Mouse (Mus musculus): ENCODE results near the gene F11. TPM values are rescaled to one million over a fixed set of nuclear protein-coding genes. Genes with fewer than 3 reads are reported as not detected.
A peak's percentile ranks its signal among the peaks of the same experiment; 100 is the strongest.

F11 gene
- total RNA-seq, 4 experiments from 2014 or later, result not detected

- no peak for DNase-seq (ENCODE audit: low spot score in 2 of 2)
Observed at GRCm38 (mm10) chr8:45246307-45246706, 15.5 kb downstream of the F11 start.

- DNase-seq (ENCODE audit: low spot score in 2 of 2), result no peak
Observed at GRCm38 (mm10) chr8:45239363-45239762, 22.5 kb downstream of the F11 start.

GRCm38 (mm10) chr8:45238282-45238681 lies 23.5 kb downstream of the F11 start:
- DNase-seq (ENCODE audit: low spot score in 2 of 2), result no peak

- peak in 1 of 2 experiments; percentile 21 for DNase-seq (ENCODE audit: low spot score in 2 of 2)
Observed at GRCm38 (mm10) chr8:45236164-45236912, 25.5 kb downstream of the F11 start.

- DNase-seq (ENCODE audit: low spot score in 2 of 2), result no peak
Observed at GRCm38 (mm10) chr8:45235228-45235627, 26.6 kb downstream of the F11 start.

- DNase-seq (ENCODE audit: low spot score in 2 of 2), result no peak
Observed at GRCm38 (mm10) chr8:45233256-45233655, 28.6 kb downstream of the F11 start.

- DNase-seq (ENCODE audit: low spot score in 2 of 2), result no peak
Observed at GRCm38 (mm10) chr8:45202476-45202875, 59.4 kb downstream of the F11 start.

- peak in 1 of 2 experiments; percentile 33 for DNase-seq (ENCODE audit: low spot score in 2 of 2)
Observed at GRCm38 (mm10) chr8:45201605-45202004, 60.2 kb downstream of the F11 start.

- no peak for DNase-seq (ENCODE audit: low spot score in 2 of 2)
Observed at GRCm38 (mm10) chr8:45197294-45197693, 64.5 kb downstream of the F11 start.

- DNase-seq (ENCODE audit: low spot score in 2 of 2), result no peak
Observed at GRCm38 (mm10) chr8:45195954-45196526, 65.8 kb downstream of the F11 start.

Other genes starting within 250 kb of the F11 start
- not detected for gene Mtnr1a, start 192.9 kb downstream of the F11 start, total RNA-seq (2022)
- gene Klkb1, start 32.8 kb upstream of the F11 start, total RNA-seq (2022), result under 1 TPM in 1 of 4 experiments, not detected in 3; 0.09 TPM
- under 1 TPM in 1 of 4 experiments, not detected in 3; 0.13 TPM for gene Gm45753, start 46.4 kb upstream of the F11 start, total RNA-seq (2022)
- gene Cyp4v3, start 71.2 kb upstream of the F11 start, total RNA-seq (2022), result 1 to 10 TPM; 7.4 to 9.7 (median 8.2) TPM
- gene Fam149a, start 120.3 kb upstream of the F11 start, total RNA-seq (2022), result 10 to 100 TPM; 20.6 to 24.4 (median 22.1) TPM
- 10 to 100 TPM in 3 of 4 experiments, 1 to 10 TPM in 1; 8.7 to 11.8 (median 10.8) TPM for gene Tlr3, start 149.0 kb upstream of the F11 start, total RNA-seq (2022)
- gene Sorbs2, start 245.8 kb upstream of the F11 start, total RNA-seq (2022), result 100 to 1,000 TPM; 263 to 309 (median 284) TPM

All from left cerebral cortex, adult 8-10 months (tissue).